Mouse (Mus musculus) hindbrain, embryonic 10.5 days (tissue): ENCODE data around the gene Hspa1a. TPM values are rescaled to one million over a fixed set of nuclear protein-coding genes. Genes with fewer than 3 reads are reported as not detected.
"Not testable (repeated sequence)": the region's sequence is repeated elsewhere in the genome, so short reads cannot be mapped to it uniquely, and the experiment has no call there.

ENCODE experiments used
- DNase-seq: peaks from one replicate; pipeline ENCODE4 v3.0.0-alpha.2; 2017; ENCODE audit warnings: low spot score
- H3K27ac ChIP-seq: fragments of 300-500 bp; sonication (generic); 2 replicates; pipeline ENCODE4 v1.5.1; 2016; ENCODE audit warnings: mild to moderate bottlenecking, moderate library complexity
- H3K27me3 ChIP-seq: fragments of 300-500 bp; sonication (generic); 2 replicates; pipeline ENCODE4 v1.6.1; 2016; ENCODE audit warnings: mild to moderate bottlenecking; ENCODE audit not compliant: poor library complexity, insufficient read depth, severe bottlenecking
- H3K36me3 ChIP-seq: fragments of 300-500 bp; sonication (generic); 2 replicates; pipeline ENCODE4 v1.6.1; 2016; ENCODE audit warnings: mild to moderate bottlenecking, moderate library complexity
- H3K4me1 ChIP-seq: fragments of 300-500 bp; sonication (generic); replicated peaks from 2 replicates; pipeline ENCODE4 v1.6.1; 2016; ENCODE audit warnings: mild to moderate bottlenecking
- H3K4me3 ChIP-seq: fragments of 300-500 bp; sonication (generic); 2 replicates; pipeline ENCODE4 v1.5.1; 2016; ENCODE audit warnings: mild to moderate bottlenecking, moderate library complexity
- H3K9me3 ChIP-seq: fragments of 300-500 bp; sonication (generic); 2 replicates; pipeline ENCODE4 v1.6.1; 2016; ENCODE audit warnings: mild to moderate bottlenecking, moderate library complexity
- WGBS: fragments of 180-500 bp; shearing (Covaris S2); methylation state at CpG from one replicate; pipeline ENCODE4 v1.1.7; 2016; 5-methylcytosine and 5-hydroxymethylcytosine counted together
- polyA plus RNA-seq: library from polyadenylated mRNA; unstranded; fragments of >200 nt; fragmentation: Nextera tagmentation; extraction: Ambion mirVana; gene quantifications from 2 replicates; pipeline ENCODE4 v1.2.1, GENCODE M21; 2016

Gene Hspa1a
- polyA plus RNA-seq, 1 experiment from 2014 or later, result 1.7 TPM

- peaks cover 14% of the 10 kb centered on the region for H3K36me3 ChIP-seq
- 80% methylated on average over 3 of the region's 3 CpGs for WGBS
- no peak for DNase-seq
- H3K27me3 ChIP-seq, result peaks cover 15% of the 10 kb centered on the region
- no peak overlapping the region for H3K4me3 ChIP-seq
- H3K9me3 ChIP-seq, result no peaks in the 10 kb centered on the region
- H3K27ac ChIP-seq, result no peak overlapping the region
- H3K4me1 ChIP-seq, result peaks cover 11% of the 10 kb centered on the region
Observed at GRCm38 (mm10) chr17:34975581-34976492, 3.9 kb upstream of the Hspa1a start.

GRCm38 (mm10) chr17:34971694-34972068 lies 275 bp downstream of the Hspa1a start:
- not testable (repeated sequence) for H3K36me3 ChIP-seq, H3K9me3 ChIP-seq, H3K27ac ChIP-seq, DNase-seq, H3K4me1 ChIP-seq
- peak overlapping the region; percentile 50 for H3K4me3 ChIP-seq
- 3% methylated on average over 32 of the region's 43 CpGs for WGBS
- peaks cover 53% of the 10 kb centered on the region for H3K27me3 ChIP-seq

GRCm38 (mm10) chr17:34970850-34971249 lies 1.1 kb downstream of the Hspa1a start:
- H3K4me1 ChIP-seq, DNase-seq, H3K9me3 ChIP-seq, H3K4me3 ChIP-seq, H3K36me3 ChIP-seq, H3K27ac ChIP-seq: not testable (repeated sequence)
- 38% methylated on average over 25 of the region's 37 CpGs for WGBS
- H3K27me3 ChIP-seq, result peaks cover 62% of the 10 kb centered on the region

GRCm38 (mm10) chr17:34969822-34970221 lies 2.1 kb downstream of the Hspa1a start, which contains the start of gene Gm20481:
Gene Gm20481 (plus strand): TSS chr17:34969912.
- H3K36me3 ChIP-seq, H3K4me1 ChIP-seq, H3K9me3 ChIP-seq, DNase-seq, H3K27ac ChIP-seq, H3K4me3 ChIP-seq: not testable (repeated sequence)
- 71% methylated on average over 9 of the region's 11 CpGs for WGBS
- peaks cover 68% of the 10 kb centered on the region for H3K27me3 ChIP-seq

DNA sequence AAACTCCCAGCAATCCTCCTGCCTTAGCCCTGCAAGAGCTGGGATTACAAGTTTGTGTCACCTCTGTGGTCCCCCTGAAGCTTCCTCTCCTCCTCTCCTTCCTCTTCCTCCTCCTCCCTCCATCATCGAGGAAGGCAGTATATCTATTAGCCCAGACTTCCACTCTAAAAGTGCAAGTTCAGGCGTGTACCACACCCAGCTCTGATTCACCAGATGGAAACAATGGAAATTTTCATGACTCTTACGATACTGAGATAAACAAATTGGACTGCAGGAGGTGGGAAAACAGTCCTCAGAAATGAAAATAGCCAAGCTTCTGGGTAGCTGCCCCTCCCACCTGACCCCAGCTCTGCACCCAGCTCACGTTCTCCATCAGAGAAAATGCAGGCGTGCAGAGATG lies 6.3 kb downstream of the Hspa1a start:
- WGBS, result 85% methylated on average over 5 of the region's 5 CpGs
- Histone ChIP-seq H3K27me3 (peaks cover 88% of the 10 kb centered on the region), H3K9me3 (no peaks in the 10 kb centered on the region), H3K4me1 (0 out of 2 replicates have a peak, but pooled peaks cover 4% of the 10 kb centered on the region), H3K36me3 (no peaks in the 10 kb centered on the region), H3K4me3 (no peak overlapping the region), H3K27ac (no peak overlapping the region)
- no peak for DNase-seq

GRCm38 (mm10) chr17:34964640-34965049 lies 7.3 kb downstream of the Hspa1a start:
- Histone ChIP-seq H3K4me1 (peaks cover 12% of the 10 kb centered on the region), H3K9me3 (no peaks in the 10 kb centered on the region), H3K36me3 (no peaks in the 10 kb centered on the region), H3K4me3 (0 out of 2 replicates have a peak overlapping the region, but pooled peaks have one; percentile 6), H3K27me3 (peaks cover 85% of the 10 kb centered on the region), H3K27ac (no peak overlapping the region)
- WGBS, result 32% methylated on average over 1 of the region's 1 CpGs
- no peak for DNase-seq

DNA sequence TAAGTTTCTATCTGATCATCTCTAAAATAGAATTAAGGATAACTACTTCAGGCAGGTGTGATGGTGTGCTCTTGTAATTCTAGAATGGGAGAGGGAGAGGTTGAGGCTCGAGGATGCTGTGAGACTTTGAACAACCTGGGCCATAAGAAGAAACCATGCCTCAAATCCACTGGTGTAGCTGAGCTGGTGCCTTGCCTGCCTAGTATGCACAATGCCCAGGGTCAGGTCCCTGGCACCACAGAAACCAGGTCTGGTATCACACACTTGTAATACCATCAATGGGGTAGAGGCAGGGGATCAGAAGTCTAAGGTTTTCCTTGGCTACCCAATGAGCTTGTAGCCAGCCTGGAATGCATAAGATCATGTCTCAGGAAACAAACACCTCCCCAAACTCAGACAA lies 9.1 kb downstream of the Hspa1a start:
- peaks cover 70% of the 10 kb centered on the region for H3K27me3 ChIP-seq
- WGBS, result 62% methylated on average over 1 of the region's 1 CpGs
- H3K4me1 ChIP-seq, result peaks cover 16% of the 10 kb centered on the region
- H3K27ac ChIP-seq, result no peak overlapping the region
- DNase-seq, result no peak
- no peaks in the 10 kb centered on the region for H3K9me3 ChIP-seq
- no peak overlapping the region for H3K4me3 ChIP-seq
- no peaks in the 10 kb centered on the region for H3K36me3 ChIP-seq

DNA sequence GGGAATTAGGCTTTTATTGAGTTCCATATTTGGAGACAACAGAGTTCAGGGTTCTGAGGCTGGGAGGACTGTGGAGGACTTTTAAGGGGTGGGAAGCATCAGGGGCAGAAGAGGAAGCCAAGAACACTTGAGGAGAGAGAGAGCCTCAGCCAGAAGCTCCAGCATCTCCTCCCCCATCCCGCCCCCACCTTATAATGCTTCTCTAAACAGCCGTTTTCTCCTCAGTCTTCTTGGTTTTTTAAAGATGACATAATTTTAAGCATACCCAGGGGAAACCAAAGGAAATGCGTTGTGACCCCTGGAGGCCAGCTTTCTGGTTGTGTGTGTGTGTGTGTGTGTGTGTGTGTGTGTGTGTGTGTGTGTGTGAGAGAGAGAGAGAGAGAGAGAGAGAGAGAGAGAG lies 9.8 kb downstream of the Hspa1a start:
- H3K9me3 ChIP-seq, result no peaks in the 10 kb centered on the region
- 42% methylated on average over 3 of the region's 3 CpGs for WGBS
- H3K36me3 ChIP-seq, result no peaks in the 10 kb centered on the region
- H3K27me3 ChIP-seq, result peaks cover 67% of the 10 kb centered on the region
- no peak overlapping the region for H3K27ac ChIP-seq
- peaks cover 16% of the 10 kb centered on the region for H3K4me1 ChIP-seq
- H3K4me3 ChIP-seq, result no peak overlapping the region
- DNase-seq, result no peak

- no peaks in the 10 kb centered on the region for H3K36me3 ChIP-seq
- peaks cover 16% of the 10 kb centered on the region for H3K4me1 ChIP-seq
- H3K27me3 ChIP-seq, result peaks cover 66% of the 10 kb centered on the region
Observed at GRCm38 (mm10) chr17:34960702-34961493, 11.1 kb downstream of the Hspa1a start.

GRCm38 (mm10) chr17:34959881-34960515 lies 12.0 kb downstream of the Hspa1a start:
- H3K9me3 ChIP-seq, result no peaks in the 10 kb centered on the region
- no peaks in the 10 kb centered on the region for H3K36me3 ChIP-seq
- peak overlapping the region; percentile 64 for H3K4me3 ChIP-seq
- 16% methylated on average over 12 of the region's 12 CpGs for WGBS
- H3K27me3 ChIP-seq, result peaks cover 68% of the 10 kb centered on the region
- DNase-seq, result peak; percentile 29
- H3K4me1 ChIP-seq, result peaks cover 16% of the 10 kb centered on the region
- peak overlapping the region; percentile 91 for H3K27ac ChIP-seq

More at GRCm38 (mm10) chr17:34960702-34961493, 11.1 kb downstream of the Hspa1a start:
- Histone ChIP-seq H3K27ac (no peak overlapping the region), H3K9me3 (no peaks in the 10 kb centered on the region), H3K4me3 (no peak overlapping the region)
- no peak for DNase-seq

- Histone ChIP-seq H3K27ac (peak within 1 kb of the TSS; percentile 91), H3K4me1 (peaks cover 12% of the 10 kb centered on the region), H3K4me3 (peak within 1 kb of the TSS; percentile 64), H3K27me3 (peaks cover 72% of the 10 kb centered on the region)
- under 1% methylated on average over 31 of the region's 32 CpGs for WGBS
- not testable (repeated sequence) for H3K36me3 ChIP-seq, H3K9me3 ChIP-seq
- peak; percentile 81 for DNase-seq
Observed at GRCm38 (mm10) chr17:34959130-34959778, 12.7 kb downstream of the Hspa1a start, which contains the start of gene Hspa1b. Gene Hspa1b (minus strand): TSS chr17:34959238.

DNA sequence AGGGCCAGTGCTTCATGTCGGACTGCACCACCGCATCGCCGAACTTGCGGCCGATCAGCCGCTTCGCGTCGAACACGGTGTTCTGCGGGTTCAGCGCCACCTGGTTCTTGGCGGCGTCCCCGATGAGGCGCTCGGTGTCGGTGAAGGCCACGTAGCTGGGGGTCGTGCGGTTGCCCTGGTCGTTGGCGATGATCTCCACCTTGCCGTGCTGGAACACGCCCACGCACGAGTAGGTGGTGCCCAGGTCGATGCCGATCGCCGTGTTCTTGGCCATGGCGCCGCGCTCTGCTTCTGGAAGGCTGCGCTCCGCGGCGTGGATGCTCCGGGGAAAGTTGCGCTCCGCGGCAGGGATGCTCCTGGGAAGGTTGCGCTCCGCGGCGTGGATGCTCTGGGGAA lies 13.2 kb downstream of the Hspa1a start:
- Histone ChIP-seq H3K4me1 (peaks cover 12% of the 10 kb centered on the region), H3K4me3 (peak overlapping the region; percentile 64), H3K27me3 (peaks cover 70% of the 10 kb centered on the region)
- not testable (repeated sequence) for H3K27ac ChIP-seq, H3K36me3 ChIP-seq, H3K9me3 ChIP-seq, DNase-seq
- WGBS, result 2% methylated on average over 34 of the region's 47 CpGs
